Mouse (Mus musculus) frontal cortex, postnatal 36 days (tissue): ENCODE measurements around the gene Cdk2ap2.

Source experiments
- DNase-seq, 2 experiments: peaks; one replicate each; pipeline ENCODE4 v3.0.0; 2022; ENCODE audit warnings: low spot score in 2 of 2

Gene Cdk2ap2

GRCm38 (mm10) chr19:4094348-4094747 lies 2.6 kb upstream of the Cdk2ap2 start:
- no peak for DNase-seq

GRCm38 (mm10) chr19:4094774-4095303 lies 2.1 kb upstream of the Cdk2ap2 start:
- no peak for DNase-seq

DNA sequence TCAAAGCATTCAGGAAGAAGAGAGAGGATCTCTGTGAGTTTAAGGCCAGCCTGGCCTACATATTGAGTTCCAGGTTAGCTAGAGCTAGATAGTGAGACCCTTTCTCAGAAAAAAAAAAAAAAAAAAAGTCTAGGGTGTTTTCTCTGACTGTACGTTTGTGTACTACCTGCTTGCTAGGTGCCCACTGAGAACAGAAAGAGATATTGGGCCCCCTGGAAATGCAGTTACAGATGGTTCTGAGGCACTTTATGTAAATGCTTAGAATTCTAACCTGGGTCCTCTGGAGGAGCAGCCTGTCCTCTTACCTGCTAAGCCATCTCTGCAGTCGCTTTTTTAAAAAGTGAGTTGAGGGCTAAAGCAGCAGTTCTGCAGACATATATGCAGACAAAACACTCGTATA lies 1.2 kb upstream of the Cdk2ap2 start:
- DNase-seq, result no peak

DNA sequence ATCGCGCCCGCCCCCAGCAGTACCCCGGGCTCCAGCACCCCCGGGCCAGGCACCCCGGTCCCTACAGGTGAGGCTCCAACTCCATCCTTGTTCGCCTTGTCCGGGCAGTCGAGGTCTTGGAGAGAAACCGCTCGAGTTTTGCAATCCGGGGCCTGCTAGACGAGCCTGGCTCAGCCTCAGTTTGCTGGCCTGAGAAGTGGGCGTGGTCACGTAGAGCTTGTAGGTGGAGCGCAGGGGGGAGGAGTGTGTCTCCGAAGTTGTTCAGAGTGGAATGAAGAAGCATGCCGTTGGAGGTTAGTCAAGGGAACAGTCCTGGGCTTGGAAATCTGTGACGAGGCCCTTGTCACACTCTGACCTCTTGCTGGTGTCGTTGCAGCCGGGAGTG lies 451 bp downstream of the Cdk2ap2 start:
- no peak for DNase-seq

- no peak for DNase-seq
Observed at GRCm38 (mm10) chr19:4098426-4098825, 1.4 kb downstream of the Cdk2ap2 start.

- peak; percentile 89 to 92 for DNase-seq
Observed at GRCm38 (mm10) chr19:4099056-4099455, 2.1 kb downstream of the Cdk2ap2 start.

GRCm38 (mm10) chr19:4099837-4100717 lies 3.1 kb downstream of the Cdk2ap2 start, which contains the start of gene Pitpnm1:
Pitpnm1 (plus strand) TSS chr19:4099998.
- DNase-seq, result peak in 1 of 2 experiments; percentile 52

GRCm38 (mm10) chr19:4100718-4101261 lies 3.8 kb downstream of the Cdk2ap2 start:
- DNase-seq, result peak; percentile 68 to 78

- DNase-seq, result no peak
Observed at GRCm38 (mm10) chr19:4101466-4101865, 4.5 kb downstream of the Cdk2ap2 start.

DNA sequence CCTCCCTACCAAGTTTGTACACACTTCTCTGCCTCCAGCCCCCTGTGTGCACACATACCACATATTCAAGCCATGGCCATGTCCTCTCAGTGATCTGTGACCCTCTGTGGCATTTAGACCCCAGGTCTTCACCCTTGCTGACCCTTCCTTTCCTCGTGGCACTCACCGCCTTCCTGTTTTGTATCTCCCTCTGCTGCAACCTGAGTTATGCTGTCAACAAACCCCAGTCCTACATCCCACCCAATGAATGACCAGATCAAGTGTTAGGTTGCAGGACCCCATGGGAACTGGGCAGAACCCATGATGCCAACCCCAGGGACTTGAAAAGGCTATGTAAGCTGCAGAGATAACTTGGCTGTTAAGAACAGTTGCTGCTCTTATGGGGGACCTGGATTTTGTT lies 5.1 kb downstream of the Cdk2ap2 start:
- no peak for DNase-seq

DNA sequence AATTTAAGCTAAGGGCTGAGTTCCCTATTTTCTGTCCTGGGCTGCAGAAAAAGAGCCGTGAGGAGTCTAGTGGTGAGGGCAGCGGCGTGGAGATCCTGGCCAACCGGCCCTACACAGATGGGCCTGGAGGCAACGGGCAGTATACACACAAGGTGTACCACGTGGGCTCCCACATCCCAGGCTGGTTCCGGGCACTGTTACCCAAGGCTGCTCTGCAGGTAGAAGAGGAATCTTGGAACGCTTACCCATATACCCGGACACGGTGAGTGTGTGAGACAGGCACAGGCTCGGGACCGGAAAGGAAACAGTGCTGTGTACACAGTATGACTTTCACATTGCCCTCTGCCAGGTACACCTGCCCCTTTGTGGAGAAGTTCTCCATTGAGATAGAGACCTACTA lies 5.6 kb downstream of the Cdk2ap2 start:
- no peak for DNase-seq

DNA sequence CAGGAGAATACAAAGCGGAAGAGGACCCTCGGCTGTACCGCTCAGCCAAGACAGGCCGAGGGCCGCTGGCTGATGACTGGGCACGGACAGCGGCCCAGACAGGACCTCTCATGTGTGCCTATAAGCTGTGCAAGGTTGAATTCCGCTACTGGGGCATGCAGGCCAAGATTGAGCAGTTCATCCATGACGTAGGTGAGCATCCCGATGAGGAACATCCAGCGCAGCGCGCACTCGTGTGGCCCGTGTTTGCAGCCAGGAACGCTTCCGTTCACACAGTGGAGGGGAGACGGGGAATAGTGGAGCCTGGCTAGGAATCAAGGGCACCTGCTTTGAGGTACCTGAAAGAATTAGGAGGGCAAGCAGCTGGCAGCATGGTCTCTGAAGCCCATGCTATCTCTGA lies 6.3 kb downstream of the Cdk2ap2 start:
- DNase-seq, result no peak

DNA sequence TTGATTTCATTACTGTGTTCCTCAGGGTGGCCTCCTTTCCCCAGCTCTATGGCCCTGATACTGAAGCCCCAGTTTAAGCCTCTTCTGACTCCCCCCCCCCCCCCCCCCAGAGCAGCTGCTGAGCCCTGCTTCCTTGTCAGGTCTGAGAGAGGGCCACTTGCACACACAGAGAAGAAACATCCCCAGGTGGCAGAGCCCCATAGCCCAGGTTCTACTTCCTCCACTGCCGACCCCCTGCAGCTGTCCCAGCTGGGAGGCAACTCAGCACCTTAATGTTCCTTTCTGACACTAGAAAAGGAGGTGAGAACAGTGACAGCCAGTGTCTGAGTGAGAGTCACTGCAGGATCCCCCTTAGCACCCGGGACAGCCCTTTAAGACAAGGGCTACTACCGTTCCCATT lies 6.8 kb downstream of the Cdk2ap2 start:
- DNase-seq, result no peak

- DNase-seq, result no peak
Observed at GRCm38 (mm10) chr19:4104675-4105194, 7.8 kb downstream of the Cdk2ap2 start.

- no peak for DNase-seq
Observed at GRCm38 (mm10) chr19:4106654-4107053, 9.7 kb downstream of the Cdk2ap2 start.

- DNase-seq, result no peak
Observed at GRCm38 (mm10) chr19:4108535-4108934, 11.6 kb downstream of the Cdk2ap2 start.

- DNase-seq, result no peak
Observed at GRCm38 (mm10) chr19:4112063-4112960, 15.3 kb downstream of the Cdk2ap2 start.

GRCm38 (mm10) chr19:4113186-4113805 lies 16.3 kb downstream of the Cdk2ap2 start:
- DNase-seq, result peak; percentile 85 to 86

DNA sequence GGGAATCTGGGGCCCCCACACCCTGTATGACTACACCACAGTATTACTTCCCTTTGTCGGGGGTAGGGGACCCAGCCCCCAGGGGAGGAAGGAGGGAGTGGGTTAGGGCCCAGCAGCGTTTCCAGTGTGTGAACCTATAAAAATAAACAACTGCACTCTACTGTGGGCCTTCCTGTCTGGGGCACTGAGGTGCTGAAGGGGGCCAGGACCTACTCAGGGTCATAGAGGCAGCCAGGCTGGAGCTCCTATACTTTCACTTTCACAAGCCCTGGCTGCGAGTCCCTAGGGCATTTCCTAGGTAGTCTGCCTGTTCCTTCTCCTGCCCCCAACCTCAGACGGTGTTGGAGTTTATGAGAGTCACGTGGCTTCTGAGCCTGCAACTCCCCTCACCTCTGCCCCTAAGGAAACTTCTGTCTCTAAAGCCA lies 16.8 kb downstream of the Cdk2ap2 start:
- DNase-seq, result no peak

GRCm38 (mm10) chr19:4114551-4114950 lies 17.6 kb downstream of the Cdk2ap2 start:
- DNase-seq, result no peak

- no peak for DNase-seq
Observed at GRCm38 (mm10) chr19:4115144-4115543, 18.2 kb downstream of the Cdk2ap2 start.
